ENCODE assay signal across 22 mouse cellular contexts in genomic region chr5:131334536-131334935, GRCm38 (mm10). TPM values are rescaled to one million over a fixed set of nuclear protein-coding genes. Genes with fewer than 3 reads are reported as not detected.
DNase-seq lines count a peak whose midpoint lies in the region.
"Had no signal": no experiment of that assay in that cellular context is flagged by ENCODE, and none has a peak within 500 bp of the region (broad histone marks: within the 10 kb centered on the region; RNA-seq: fewer than 3 reads in every experiment).

No protein-coding gene starts in this region.

- peak; percentile 16 to 46 for DNase-seq in layer of hippocampus, adult 18-20 months (ENCODE audit: low spot score in 2 of 2)
- no peak for DNase-seq in layer of hippocampus, postnatal 25 days (ENCODE audit: extremely low spot score in 1 of 2, low spot score in 1 of 2)
- peak; percentile 7 for DNase-seq in right cerebral cortex, postnatal 25 days
- DNase-seq in right cerebral cortex, postnatal 14 days, result no peak
- peak; percentile 12 to 13 for DNase-seq in layer of hippocampus, postnatal 14 days (ENCODE audit: low spot score in 2 of 2)
- DNase-seq in kidney, postnatal 10 days, result no peak
- no peak for DNase-seq in ovary, postnatal 14 days (ENCODE audit: low spot score)
- DNase-seq: adrenal gland, adult 8-10 months; B cell, adult 2 months; cerebellum, adult 9-11 months; gastrocnemius, postnatal 14 days; heart, adult 18-20 months; kidney, postnatal 36 days; liver, embryonic 13.5 days; lung, adult 2 months; lung, postnatal 14 days; thymus, adult 18-20 months; thymus, postnatal 36 days had no signal

RNA-seq across cellular contexts. Expression of gene Galnt17, which starts 26.2 kb away (rescaled TPM):
- total RNA-seq in layer of hippocampus, adult 18-20 months (2021), result 100 to 1,000 TPM; 105 to 114 TPM
- total RNA-seq in layer of hippocampus, postnatal 25 days (2021), result 100 to 1,000 TPM; 118 to 133 TPM
- total RNA-seq in layer of hippocampus, postnatal 14 days (2021), result 100 to 1,000 TPM in 1 of 2 experiments, 10 to 100 TPM in 1; 99.1 to 103 TPM
- total RNA-seq: CH12.LX; common myeloid progenitor, adult 5-6 weeks; megakaryocyte progenitor cell, adult 5-6 weeks; monocyte, adult 5-6 weeks had no signal

Comparison
In these comparisons a context has a peak if more than half of its experiments do, and no peak if none do; other contexts are left out.
1. DNase-seq: peak in layer of hippocampus, adult 18-20 months (2 of 2), right cerebral cortex, postnatal 25 days (single experiment) and layer of hippocampus, postnatal 14 days (2 of 2); none in layer of hippocampus, postnatal 25 days (0 of 2), right cerebral cortex, postnatal 14 days (single experiment), kidney, postnatal 10 days (single experiment) and ovary, postnatal 14 days (single experiment).